Mouse (Mus musculus) spleen, adult 2 months (tissue): ENCODE measurements at regions not wholly inside any gene's neighbourhood (a gene's known extent, or its start where the extent isn't known, plus 50 kb on each side); places are given as distances from the start of the nearest gene placed in this dataset.

ENCODE experiments used
- CTCF ChIP-seq: fragments of 200-500 bp; IDR thresholded peaks from 2 replicates; pipeline ENCODE4 v1.5.1; 2011; ENCODE audit warnings: mild to moderate bottlenecking, inconsistent platforms; ENCODE audit not compliant: insufficient read depth, insufficient read length, insufficient replicate concordance; ENCODE audit errors: extremely low read depth
- POLR2A ChIP-seq: fragments of 200-500 bp; IDR thresholded peaks from 2 replicates; pipeline ENCODE4 v1.6.1; 2011; ENCODE audit warnings: low read depth, low read length, inconsistent platforms

DNA sequence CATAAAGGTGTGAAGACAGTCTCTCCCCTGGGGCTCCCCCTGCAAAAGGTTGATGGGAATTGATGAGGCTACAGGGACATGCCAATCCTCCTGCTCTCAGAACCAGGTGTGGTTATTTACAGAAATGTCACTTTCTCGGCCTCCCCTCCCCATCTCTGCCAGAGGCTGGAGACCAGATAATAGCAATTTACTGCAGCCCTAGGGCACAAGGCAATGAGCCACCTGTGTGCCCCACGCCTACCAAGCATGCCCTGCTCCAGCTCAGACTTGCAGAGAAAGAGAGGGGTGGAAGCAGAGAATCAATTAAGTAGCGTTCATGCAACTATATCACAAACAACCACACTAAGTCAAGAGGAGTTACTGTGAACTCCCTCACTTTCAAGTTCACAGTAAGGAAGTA lies 75.5 kb upstream of the Galnt18 start:
- no peak for TF ChIP-seq POLR2A
- no peak for TF ChIP-seq CTCF
